Mouse (Mus musculus): ENCODE measurements around the gene Nell1.

The Nell1 gene

GRCm38 (mm10) chr7:50756409-50756808, 781.7 kb downstream of the Nell1 start:
- no peak for TF ChIP-seq GATA4 (IDR thresholded peaks at IDR 0.05; ENCODE audit: insufficient replicate concordance, low read length)

- no peak for TF ChIP-seq GATA4 (IDR thresholded peaks at IDR 0.05; ENCODE audit: insufficient replicate concordance, low read length)
These were observed 798.9 kb downstream of the Nell1 start for GRCm38 (mm10) chr7:50773516-50773915.

- TF ChIP-seq GATA4 (IDR thresholded peaks at IDR 0.05; ENCODE audit: insufficient replicate concordance, low read length), result no peak
These were observed 806.4 kb downstream of the Nell1 start for GRCm38 (mm10) chr7:50781105-50781504.

GRCm38 (mm10) chr7:50783652-50784051, 809.0 kb downstream of the Nell1 start:
- TF ChIP-seq GATA4 (IDR thresholded peaks at IDR 0.05; ENCODE audit: insufficient replicate concordance, low read length), result no peak

- TF ChIP-seq GATA4 (IDR thresholded peaks at IDR 0.05; ENCODE audit: insufficient replicate concordance, low read length), result no peak
These were observed 851.5 kb downstream of the Nell1 start for GRCm38 (mm10) chr7:50826180-50826579.

- no peak for TF ChIP-seq GATA4 (IDR thresholded peaks at IDR 0.05; ENCODE audit: insufficient replicate concordance, low read length)
These were observed 858.1 kb downstream of the Nell1 start for GRCm38 (mm10) chr7:50832799-50833198.

GRCm38 (mm10) chr7:50842646-50843045, 868.0 kb downstream of the Nell1 start:
- TF ChIP-seq GATA4 (IDR thresholded peaks at IDR 0.05; ENCODE audit: insufficient replicate concordance, low read length), result no peak

GRCm38 (mm10) chr7:50847921-50848320, 873.3 kb downstream of the Nell1 start:
- TF ChIP-seq GATA4 (IDR thresholded peaks at IDR 0.05; ENCODE audit: insufficient replicate concordance, low read length), result no peak

GRCm38 (mm10) chr7:50850271-50850670, 875.6 kb downstream of the Nell1 start:
- TF ChIP-seq GATA4 (IDR thresholded peaks at IDR 0.05; ENCODE audit: insufficient replicate concordance, low read length), result no peak

- no peak for TF ChIP-seq GATA4 (IDR thresholded peaks at IDR 0.05; ENCODE audit: insufficient replicate concordance, low read length)
These were observed 895.5 kb downstream of the Nell1 start for GRCm38 (mm10) chr7:50870181-50870580.

GRCm38 (mm10) chr7:50887625-50888024, 913.0 kb downstream of the Nell1 start:
- no peak for TF ChIP-seq GATA4 (IDR thresholded peaks at IDR 0.05; ENCODE audit: insufficient replicate concordance, low read length)

- no peak for TF ChIP-seq GATA4 (IDR thresholded peaks at IDR 0.05; ENCODE audit: insufficient replicate concordance, low read length)
These were observed 925.0 kb downstream of the Nell1 start for GRCm38 (mm10) chr7:50899541-50900088.
